Comparison of ENCODE assay signal across 7 mouse cellular contexts in genomic region chr11:105347162-105348161, GRCm38 (mm10). TPM values are rescaled to one million over a fixed set of nuclear protein-coding genes. Genes with fewer than 3 reads are reported as not detected.
DNase-seq lines count a peak whose midpoint lies in the region; ATAC-seq lines count a peak whose summit lies in the region.

No protein-coding gene starts in this region.

- intact Hi-C loops in left cerebral cortex, postnatal 36 days (cut with DNase I), result loop anchor here (5.0 kb wide), 1 partner anchor 565 kb away; no protein-coding TSS in a partner anchor

- H3K9me3 ChIP-seq in midbrain, embryonic 12.5 days, result no peaks in the 10 kb centered on the region

- no peak overlapping the region for H3K27ac ChIP-seq in midbrain, embryonic 12.5 days (replicated peaks)

- ATAC-seq in granulocyte monocyte progenitor cell, adult 5-6 weeks (replicated peaks; ENCODE audit: poor library complexity, severe bottlenecking), result peak; percentile 88
- peak; percentile 59 for ATAC-seq in midbrain, embryonic 12.5 days (ENCODE audit: low FRiP score, low read depth)

- no peak overlapping the region for H3K4me2 ChIP-seq in midbrain, embryonic 12.5 days (replicated peaks)

- WGBS in midbrain, embryonic 12.5 days, result 68% methylated on average over 28 of the region's 28 CpGs

- H3K36me3 ChIP-seq in midbrain, embryonic 12.5 days, result peaks cover 18% of the 10 kb centered on the region

- H3K4me3 ChIP-seq in midbrain, embryonic 12.5 days, result no peak overlapping the region

- DNase-seq in adrenal gland, postnatal 14 days, result peak; percentile 93
- peak; percentile 77 for DNase-seq in embryo, embryonic 11.5 days (ENCODE audit: low read depth, low spot score)
- peak; percentile 68 for DNase-seq in kidney, adult 11 months
- peak; percentile 86 to 87 for DNase-seq in left cerebral cortex, postnatal 36 days (ENCODE audit: low spot score in 2 of 2)
- DNase-seq in spleen, adult 12 weeks (ENCODE audit: low spot score), result peak; percentile 40

- H3K27me3 ChIP-seq in midbrain, embryonic 12.5 days, result no peaks in the 10 kb centered on the region

- H3K4me1 ChIP-seq in midbrain, embryonic 12.5 days, result peaks cover 7% of the 10 kb centered on the region; the same call in 1 of the 2 replicates

- no peak overlapping the region for H3K9ac ChIP-seq in midbrain, embryonic 12.5 days (replicated peaks)

RNA-seq across cellular contexts. Expression of gene Mrc2, which starts 55.0 kb away (rescaled TPM):
- total RNA-seq in adrenal gland, postnatal 14 days (2021), result 20.4 and 21.7 TPM in 2 replicates
- not detected in 2 replicates for total RNA-seq in granulocyte monocyte progenitor cell, adult 5-6 weeks (2014; fragmentation: Nextera tagmentation)
- total RNA-seq in granulocyte monocyte progenitor cell, adult 5-6 weeks (2017), result not detected in 2 replicates
- total RNA-seq in left cerebral cortex, postnatal 36 days (2021), result 10 to 100 TPM in 1 of 2 experiments, 1 to 10 TPM in 1; 4.8 to 10.1 TPM
- 15.1 and 18.7 TPM in 2 replicates for polyA plus RNA-seq in midbrain, embryonic 12.5 days (2016; fragmentation: Nextera tagmentation; extraction: Ambion mirVana)

Comparison
In these comparisons a context has a peak if more than half of its experiments do, and no peak if none do; other contexts are left out.
1. DNase-seq: peak in every context shown above with its lines; median percentile 93 in adrenal gland, postnatal 14 days; 86 in left cerebral cortex, postnatal 36 days; 77 in embryo, embryonic 11.5 days; 68 in kidney, adult 11 months; 40 in spleen, adult 12 weeks.
2. RNA of gene Mrc2, which starts 55.0 kb away (total RNA-seq): 20.4 to 21.7 TPM in adrenal gland, postnatal 14 days and 4.8 to 10.1 TPM in left cerebral cortex, postnatal 36 days; not detected in granulocyte monocyte progenitor cell, adult 5-6 weeks; every median in the first group is over 4 times any median in the second.